Mouse (Mus musculus): ENCODE data around the gene Nras. TPM values are rescaled to one million over a fixed set of nuclear protein-coding genes. Genes with fewer than 3 reads are reported as not detected.

Gene Nras
- polyA plus RNA-seq, 2 experiments, result 67.8 to 99.2 TPM

DNA sequence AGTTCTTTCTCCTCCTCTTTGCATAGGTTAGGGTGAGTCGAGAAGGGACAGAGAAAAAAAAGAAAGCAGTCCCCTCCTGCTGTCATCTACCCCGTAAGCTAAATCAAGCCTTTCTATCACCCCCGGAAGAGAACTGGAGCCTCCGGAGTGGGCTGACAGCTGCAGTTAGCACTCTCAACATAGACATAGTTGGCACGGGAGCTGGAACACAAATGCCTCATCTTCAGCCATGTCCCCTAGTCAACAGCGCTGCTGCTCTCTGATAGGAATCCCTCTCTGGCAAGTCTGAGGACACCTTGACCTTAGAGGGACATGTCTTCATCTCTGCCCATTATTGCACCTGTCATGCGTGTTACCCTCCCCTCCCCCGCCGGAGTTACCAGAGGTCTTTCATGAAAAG lies 21.2 kb downstream of the Nras start:
- no peak for DNase-seq (ENCODE audit: low spot score)
- TF ChIP-seq POLR2A (IDR thresholded peaks at IDR 0.05; ENCODE audit: borderline replicate concordance, extremely low read depth, insufficient read depth, insufficient read length), result no peak
- Histone ChIP-seq H3K27me3 (ENCODE audit: control insufficient read depth, insufficient read depth, low read length) (no peaks in the 10 kb centered on the region), H3K4me3 (replicated peaks; ENCODE audit: low read length) (no peak overlapping the region), H3K27ac (replicated peaks; ENCODE audit: low read depth, low read length) (no peak overlapping the region), H3K4me2 (replicated peaks; ENCODE audit: low read depth, low read length, severe bottlenecking) (no peak overlapping the region), H3K9ac (ENCODE audit: low read depth, low read length, severe bottlenecking) (no peak overlapping the region), H3K4me1 (ENCODE audit: control insufficient read depth, insufficient read depth, low read length) (no peaks in the 10 kb centered on the region), H3K9me3 (ENCODE audit: control insufficient read depth, low read length) (no peaks in the 10 kb centered on the region), H3K36me3 (ENCODE audit: control insufficient read depth, insufficient read depth, low read length) (no peaks in the 10 kb centered on the region)
- 88% methylated on average over 9 of the region's 9 CpGs for WGBS
- no peak; the same call in 1 of the 2 replicates for ATAC-seq (ENCODE audit: low FRiP score, low read depth)

DNA sequence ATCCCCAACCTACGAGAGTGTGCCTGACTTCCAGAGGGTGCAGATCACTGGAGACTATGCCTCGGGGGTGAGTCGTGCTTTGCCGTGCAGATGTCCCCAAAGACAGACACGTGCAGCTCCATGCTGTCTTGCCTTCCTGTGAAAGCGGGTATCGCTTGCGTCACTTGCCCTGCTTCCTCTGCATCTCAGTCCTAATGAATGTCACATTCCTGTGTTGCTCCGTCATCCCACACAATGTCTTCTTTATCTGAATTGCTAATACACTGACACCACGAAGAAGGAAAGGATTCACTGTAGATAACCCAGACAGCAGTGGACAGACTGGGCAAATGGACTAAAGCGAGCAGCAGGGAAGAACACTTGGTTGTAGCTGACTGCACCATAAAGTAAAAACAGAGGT lies 23.0 kb downstream of the Nras start:
- Histone ChIP-seq H3K9me3 (ENCODE audit: control insufficient read depth, low read length) (no peaks in the 10 kb centered on the region), H3K4me3 (replicated peaks; ENCODE audit: low read length) (no peak overlapping the region), H3K4me1 (ENCODE audit: control insufficient read depth, insufficient read depth, low read length) (no peaks in the 10 kb centered on the region), H3K27me3 (ENCODE audit: control insufficient read depth, insufficient read depth, low read length) (no peaks in the 10 kb centered on the region), H3K9ac (ENCODE audit: low read depth, low read length, severe bottlenecking) (no peak overlapping the region), H3K36me3 (ENCODE audit: control insufficient read depth, insufficient read depth, low read length) (no peaks in the 10 kb centered on the region), H3K4me2 (replicated peaks; ENCODE audit: low read depth, low read length, severe bottlenecking) (no peak overlapping the region), H3K27ac (replicated peaks; ENCODE audit: low read depth, low read length) (no peak overlapping the region)
- WGBS, result 76% methylated on average over 11 of the region's 11 CpGs
- ATAC-seq (ENCODE audit: low FRiP score, low read depth), result no peak
- DNase-seq (ENCODE audit: low spot score), result no peak
- TF ChIP-seq POLR2A (IDR thresholded peaks at IDR 0.05; ENCODE audit: borderline replicate concordance, extremely low read depth, insufficient read depth, insufficient read length), result no peak

DNA sequence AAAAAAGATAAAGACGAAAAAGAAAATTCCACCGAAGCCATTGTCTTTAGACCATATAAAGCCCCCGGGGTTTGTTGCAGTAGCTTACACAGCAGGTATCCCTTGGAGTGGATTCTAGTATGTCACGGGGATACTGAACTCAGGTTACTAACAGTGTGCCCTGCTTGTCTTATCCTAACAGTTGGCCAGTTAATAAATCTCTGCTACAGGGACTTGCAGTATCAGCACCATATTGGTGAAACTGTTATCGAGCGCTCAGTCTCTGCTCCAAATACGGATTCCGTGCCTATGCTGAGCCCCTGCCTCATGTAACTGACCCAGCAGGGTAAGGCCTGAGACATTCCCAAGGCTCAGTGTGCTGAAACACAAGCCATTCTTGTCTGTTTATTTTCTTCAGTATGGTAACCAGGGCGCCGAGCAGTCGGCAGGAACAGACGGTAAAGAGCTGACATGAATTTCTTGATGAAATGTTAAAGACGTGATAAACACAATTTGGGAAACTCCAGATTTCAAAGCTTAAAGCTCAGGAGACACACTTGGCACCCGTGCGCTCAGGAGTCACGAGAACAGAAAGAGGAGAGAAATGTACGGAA lies 23.9 kb downstream of the Nras start:
- Histone ChIP-seq H3K36me3 (ENCODE audit: control insufficient read depth, insufficient read depth, low read length) (no peaks in the 10 kb centered on the region), H3K4me2 (replicated peaks; ENCODE audit: low read depth, low read length, severe bottlenecking) (no peak overlapping the region), H3K4me3 (replicated peaks; ENCODE audit: low read length) (no peak overlapping the region), H3K4me1 (ENCODE audit: control insufficient read depth, insufficient read depth, low read length) (no peaks in the 10 kb centered on the region), H3K9ac (ENCODE audit: low read depth, low read length, severe bottlenecking) (no peak overlapping the region), H3K9me3 (ENCODE audit: control insufficient read depth, low read length) (no peaks in the 10 kb centered on the region), H3K27me3 (ENCODE audit: control insufficient read depth, insufficient read depth, low read length) (no peaks in the 10 kb centered on the region), H3K27ac (replicated peaks; ENCODE audit: low read depth, low read length) (no peak overlapping the region)
- 84% methylated on average over 17 of the region's 17 CpGs for WGBS
- TF ChIP-seq POLR2A (IDR thresholded peaks at IDR 0.05; ENCODE audit: borderline replicate concordance, extremely low read depth, insufficient read depth, insufficient read length), result no peak
- DNase-seq (ENCODE audit: low spot score), result no peak
- ATAC-seq (ENCODE audit: low FRiP score, low read depth), result no peak

DNA sequence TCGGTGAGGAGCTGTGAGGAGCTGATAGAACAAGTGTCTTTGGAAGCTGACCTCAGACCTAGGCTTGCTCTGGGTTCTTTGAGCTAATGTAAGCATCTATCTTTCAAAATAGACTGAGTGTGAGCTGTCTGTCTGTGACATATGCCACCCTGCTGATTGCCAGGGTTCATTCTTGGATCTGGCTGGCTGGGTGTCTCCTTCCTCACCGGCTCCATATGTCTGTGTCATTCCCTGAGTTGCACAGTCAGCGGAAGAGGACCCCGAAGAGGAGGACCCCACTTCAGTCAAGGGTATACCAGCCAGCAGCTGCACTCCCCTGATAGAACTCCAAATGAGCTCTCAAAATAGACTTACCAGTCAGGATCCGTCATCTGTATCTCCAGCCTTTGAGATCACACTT lies 24.7 kb downstream of the Nras start:
- no peak for TF ChIP-seq POLR2A (IDR thresholded peaks at IDR 0.05; ENCODE audit: borderline replicate concordance, extremely low read depth, insufficient read depth, insufficient read length)

DNA sequence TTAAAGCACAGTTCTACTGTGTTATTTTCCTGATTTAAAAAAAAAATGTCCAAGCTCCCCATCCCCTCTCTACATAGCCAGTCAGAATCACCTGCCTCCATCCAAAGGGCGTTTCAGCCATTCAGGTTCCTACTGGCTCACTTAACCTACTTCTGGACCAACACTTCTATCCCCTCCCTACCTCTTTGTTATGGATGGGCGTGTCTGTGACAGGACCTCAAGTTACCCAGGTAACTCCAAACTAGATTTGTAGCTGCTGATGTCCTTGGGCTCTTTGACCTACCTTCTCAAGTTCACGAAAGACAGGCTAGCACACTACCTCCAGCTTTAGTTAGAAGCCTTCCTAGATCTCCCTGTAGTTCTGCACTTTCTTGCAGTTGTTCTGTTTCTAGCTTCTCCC lies 27.9 kb downstream of the Nras start:
- Histone ChIP-seq H3K36me3 (ENCODE audit: control insufficient read depth, insufficient read depth, low read length) (no peaks in the 10 kb centered on the region), H3K9ac (ENCODE audit: low read depth, low read length, severe bottlenecking) (no peak overlapping the region), H3K9me3 (ENCODE audit: control insufficient read depth, low read length) (no peaks in the 10 kb centered on the region), H3K4me3 (replicated peaks; ENCODE audit: low read length) (no peak overlapping the region), H3K4me2 (replicated peaks; ENCODE audit: low read depth, low read length, severe bottlenecking) (no peak overlapping the region), H3K4me1 (ENCODE audit: control insufficient read depth, insufficient read depth, low read length) (no peaks in the 10 kb centered on the region), H3K27me3 (ENCODE audit: control insufficient read depth, insufficient read depth, low read length) (no peaks in the 10 kb centered on the region), H3K27ac (replicated peaks; ENCODE audit: low read depth, low read length) (no peak overlapping the region)
- no peak for ATAC-seq (ENCODE audit: low FRiP score, low read depth)
- 80% methylated on average over 3 of the region's 3 CpGs for WGBS
- TF ChIP-seq POLR2A (IDR thresholded peaks at IDR 0.05; ENCODE audit: borderline replicate concordance, extremely low read depth, insufficient read depth, insufficient read length), result no peak
- DNase-seq (ENCODE audit: low spot score), result no peak

More for the DNA sequence above, 24.7 kb downstream of the Nras start:
- H3K4me3 ChIP-seq (replicated peaks; ENCODE audit: low read length), result no peak overlapping the region
- H3K9me3 ChIP-seq (ENCODE audit: control insufficient read depth, low read length), result no peaks in the 10 kb centered on the region
- DNase-seq (ENCODE audit: low spot score) (no peak), ATAC-seq (ENCODE audit: low FRiP score, low read depth) (peak; percentile 26; the same call in 1 of the 2 replicates)
- no peak overlapping the region for H3K4me2 ChIP-seq (replicated peaks; ENCODE audit: low read depth, low read length, severe bottlenecking)
- WGBS, result 84% methylated on average over 5 of the region's 5 CpGs
- no peak overlapping the region for H3K27ac ChIP-seq (replicated peaks; ENCODE audit: low read depth, low read length)
- H3K9ac ChIP-seq (ENCODE audit: low read depth, low read length, severe bottlenecking), result no peak overlapping the region
- H3K4me1 ChIP-seq (ENCODE audit: control insufficient read depth, insufficient read depth, low read length), result no peaks in the 10 kb centered on the region
- H3K27me3 ChIP-seq (ENCODE audit: control insufficient read depth, insufficient read depth, low read length), result no peaks in the 10 kb centered on the region
- H3K36me3 ChIP-seq (ENCODE audit: control insufficient read depth, insufficient read depth, low read length), result no peaks in the 10 kb centered on the region

DNA sequence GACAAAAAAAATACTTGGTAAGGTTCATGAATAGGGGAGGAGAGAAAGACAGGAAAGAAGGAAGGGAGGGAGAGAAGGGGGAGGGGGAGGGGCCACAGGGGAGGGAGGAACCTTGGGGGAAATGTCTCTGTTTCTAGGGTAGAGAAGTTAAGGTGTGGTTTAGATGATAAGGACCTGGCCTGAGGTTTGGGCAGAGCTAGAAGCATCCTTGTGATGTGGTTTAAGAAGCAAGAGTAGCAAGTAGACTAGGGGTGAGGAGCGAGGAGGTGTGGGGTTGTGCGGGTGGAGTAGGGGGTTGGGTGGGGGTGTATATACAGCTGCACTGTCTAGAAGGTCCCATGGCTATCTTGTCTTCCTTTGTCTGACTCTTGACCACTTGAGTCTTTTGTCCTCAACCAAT lies 33.7 kb downstream of the Nras start:
- DNase-seq (ENCODE audit: low spot score) (no peak), ATAC-seq (ENCODE audit: low FRiP score, low read depth) (no peak)
- Histone ChIP-seq H3K9ac (ENCODE audit: low read depth, low read length, severe bottlenecking) (no peak overlapping the region), H3K4me3 (replicated peaks; ENCODE audit: low read length) (no peak overlapping the region), H3K27ac (replicated peaks; ENCODE audit: low read depth, low read length) (no peak overlapping the region), H3K4me2 (replicated peaks; ENCODE audit: low read depth, low read length, severe bottlenecking) (no peak overlapping the region), H3K27me3 (ENCODE audit: control insufficient read depth, insufficient read depth, low read length) (no peaks in the 10 kb centered on the region), H3K9me3 (ENCODE audit: control insufficient read depth, low read length) (no peaks in the 10 kb centered on the region), H3K4me1 (ENCODE audit: control insufficient read depth, insufficient read depth, low read length) (no peaks in the 10 kb centered on the region), H3K36me3 (ENCODE audit: control insufficient read depth, insufficient read depth, low read length) (no peaks in the 10 kb centered on the region)
- 100% methylated on average over 2 of the region's 2 CpGs for WGBS
- TF ChIP-seq POLR2A (IDR thresholded peaks at IDR 0.05; ENCODE audit: borderline replicate concordance, extremely low read depth, insufficient read depth, insufficient read length), result no peak
